Mouse (Mus musculus): ENCODE measurements around the gene Pex16. TPM values are rescaled to one million over a fixed set of nuclear protein-coding genes. Genes with fewer than 3 reads are reported as not detected.

Gene Pex16
- polyA plus RNA-seq, 1 experiment from 2014 or later, result 16.0 TPM

DNA sequence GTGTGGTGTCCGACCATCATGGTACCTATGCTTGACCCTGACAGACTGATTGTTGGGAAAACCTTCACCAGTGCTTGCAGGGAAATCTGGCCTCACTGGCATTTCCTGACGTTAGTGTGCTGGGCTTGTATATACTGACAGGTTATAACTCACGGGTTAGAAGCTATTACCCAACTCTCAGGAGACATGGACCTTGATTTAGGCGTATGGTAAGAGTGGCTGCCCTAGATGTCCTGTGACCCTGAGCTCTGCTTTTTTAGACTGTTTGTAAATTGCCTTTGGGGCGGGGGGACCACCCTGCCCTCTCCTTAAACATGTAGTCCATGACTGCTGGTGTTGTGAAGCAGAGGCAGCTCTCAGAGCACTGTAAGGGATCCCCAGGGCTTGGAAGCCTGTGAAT lies 23.8 kb upstream of the Pex16 start:
- H3K36me3 ChIP-seq, result peaks cover 56% of the 10 kb centered on the region
- no peak for ATAC-seq (ENCODE audit: insufficient number of reproducible peaks, low FRiP score)
- no peak overlapping the region for H3K9ac ChIP-seq
- no peak overlapping the region for H3K4me3 ChIP-seq
- WGBS, result 72% methylated on average over 5 of the region's 5 CpGs
- no peaks in the 10 kb centered on the region for H3K27me3 ChIP-seq (replicated peaks)
- no peak overlapping the region for H3K27ac ChIP-seq (ENCODE audit: poor library complexity, severe bottlenecking)
- H3K4me1 ChIP-seq (replicated peaks), result peaks cover 15% of the 10 kb centered on the region; the same call in 1 of the 2 replicates
- H3K4me2 ChIP-seq, result no peak overlapping the region
- no peaks in the 10 kb centered on the region for H3K9me3 ChIP-seq (replicated peaks)

- no peak overlapping the region for H3K4me2 ChIP-seq
- no peak overlapping the region for H3K9ac ChIP-seq
- peaks cover 15% of the 10 kb centered on the region; the same call in 1 of the 2 replicates for H3K4me1 ChIP-seq (replicated peaks)
- no peak overlapping the region for H3K4me3 ChIP-seq
- no peaks in the 10 kb centered on the region for H3K9me3 ChIP-seq (replicated peaks)
- H3K36me3 ChIP-seq, result peaks cover 61% of the 10 kb centered on the region
- no peaks in the 10 kb centered on the region for H3K27me3 ChIP-seq (replicated peaks)
- WGBS, result 71% methylated on average over 5 of the region's 5 CpGs
- no peak for ATAC-seq (ENCODE audit: insufficient number of reproducible peaks, low FRiP score)
- H3K27ac ChIP-seq (ENCODE audit: poor library complexity, severe bottlenecking), result no peak overlapping the region
Observed at GRCm38 (mm10) chr2:92353402-92353801, 21.1 kb upstream of the Pex16 start.

DNA sequence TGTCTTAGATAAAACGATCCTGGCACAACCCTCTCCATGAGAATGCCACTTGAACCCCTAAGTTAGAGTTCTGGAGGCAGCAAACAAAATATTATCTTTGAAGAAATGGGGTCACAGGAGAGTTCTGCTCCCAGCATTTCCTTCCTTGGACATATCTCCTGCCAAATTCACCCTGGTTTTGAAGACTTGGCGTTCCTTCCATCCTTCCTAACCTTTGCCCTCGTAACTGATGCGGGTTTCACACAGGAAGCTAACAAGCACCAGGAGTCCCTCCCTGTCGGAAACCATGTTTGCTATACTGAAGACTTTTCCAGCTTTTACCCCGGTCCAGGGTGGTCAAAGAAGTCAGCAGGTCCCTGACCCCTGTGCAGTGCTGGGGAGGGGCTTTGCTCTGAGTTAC lies 20.3 kb upstream of the Pex16 start:
- no peak for ATAC-seq (ENCODE audit: insufficient number of reproducible peaks, low FRiP score)
- Histone ChIP-seq H3K4me2 (no peak overlapping the region), H3K9ac (no peak overlapping the region), H3K4me3 (no peak overlapping the region), H3K9me3 (replicated peaks) (no peaks in the 10 kb centered on the region), H3K4me1 (replicated peaks) (peaks cover 14% of the 10 kb centered on the region), H3K27ac (ENCODE audit: poor library complexity, severe bottlenecking) (no peak overlapping the region), H3K27me3 (replicated peaks) (no peaks in the 10 kb centered on the region), H3K36me3 (peaks cover 68% of the 10 kb centered on the region)
- WGBS, result 67% methylated on average over 6 of the region's 6 CpGs

- ATAC-seq (ENCODE audit: insufficient number of reproducible peaks, low FRiP score), result no peak
- H3K27me3 ChIP-seq (replicated peaks), result no peaks in the 10 kb centered on the region
- peaks cover 9% of the 10 kb centered on the region; the same call in 1 of the 2 replicates for H3K4me1 ChIP-seq (replicated peaks)
- H3K9ac ChIP-seq, result no peak overlapping the region
- H3K4me2 ChIP-seq, result no peak overlapping the region
- H3K9me3 ChIP-seq (replicated peaks), result no peaks in the 10 kb centered on the region
- H3K36me3 ChIP-seq, result peaks cover 69% of the 10 kb centered on the region
- no peak overlapping the region for H3K27ac ChIP-seq (ENCODE audit: poor library complexity, severe bottlenecking)
- H3K4me3 ChIP-seq, result no peak overlapping the region
- WGBS, result 60% methylated on average over 2 of the region's 2 CpGs
Observed at GRCm38 (mm10) chr2:92359301-92359700, 15.2 kb upstream of the Pex16 start.

DNA sequence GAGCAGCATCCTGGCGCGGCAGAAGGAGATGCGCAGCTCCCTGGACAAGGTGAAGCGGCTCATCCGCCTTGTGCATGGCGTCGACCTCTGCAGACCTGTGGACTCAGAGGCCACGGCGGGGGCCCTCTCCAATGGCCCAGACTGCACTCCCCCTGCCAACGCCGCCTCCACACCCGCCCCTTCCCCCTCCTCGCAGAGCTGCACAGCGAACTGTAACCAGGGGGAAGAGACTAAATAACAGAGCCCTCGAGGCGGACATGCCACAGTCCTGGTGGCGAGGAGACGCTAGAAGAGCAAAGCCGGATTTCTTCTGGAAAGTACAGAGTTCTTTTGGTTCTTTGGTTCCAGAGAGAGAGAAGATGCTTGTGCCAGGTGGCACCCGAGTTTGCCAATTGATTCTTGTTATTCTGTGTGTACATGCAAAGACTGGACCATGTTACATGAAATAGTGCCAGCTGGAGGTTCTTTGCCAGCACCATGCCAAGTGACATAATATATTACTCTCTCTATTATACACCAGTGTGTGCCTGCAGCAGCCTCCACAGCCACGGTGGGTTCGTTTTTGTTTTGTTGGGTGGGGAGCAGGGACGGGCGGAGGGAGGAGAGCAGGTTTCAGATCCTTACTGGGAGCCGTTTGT lies 14.2 kb upstream of the Pex16 start:
- 80% methylated on average over 25 of the region's 25 CpGs for WGBS
- Histone ChIP-seq H3K4me2 (no peak overlapping the region), H3K4me1 (replicated peaks) (peaks cover 9% of the 10 kb centered on the region; the same call in 1 of the 2 replicates), H3K27me3 (replicated peaks) (no peaks in the 10 kb centered on the region), H3K9ac (no peak overlapping the region), H3K4me3 (no peak overlapping the region), H3K9me3 (replicated peaks) (no peaks in the 10 kb centered on the region), H3K36me3 (peaks cover 69% of the 10 kb centered on the region), H3K27ac (ENCODE audit: poor library complexity, severe bottlenecking) (no peak overlapping the region)
- no peak for ATAC-seq (ENCODE audit: insufficient number of reproducible peaks, low FRiP score)

- Histone ChIP-seq H3K27ac (ENCODE audit: poor library complexity, severe bottlenecking) (no peak overlapping the region), H3K4me3 (no peak overlapping the region), H3K27me3 (replicated peaks) (no peaks in the 10 kb centered on the region), H3K4me1 (replicated peaks) (peaks cover 9% of the 10 kb centered on the region; the same call in 1 of the 2 replicates), H3K9ac (no peak overlapping the region), H3K36me3 (peaks cover 65% of the 10 kb centered on the region), H3K4me2 (no peak overlapping the region), H3K9me3 (replicated peaks) (no peaks in the 10 kb centered on the region)
- no peak for ATAC-seq (ENCODE audit: insufficient number of reproducible peaks, low FRiP score)
- 40% methylated on average over 12 of the region's 12 CpGs for WGBS
Observed at GRCm38 (mm10) chr2:92360893-92361292, 13.6 kb upstream of the Pex16 start.

- Histone ChIP-seq H3K27ac (ENCODE audit: poor library complexity, severe bottlenecking) (no peak overlapping the region), H3K4me2 (no peak overlapping the region), H3K36me3 (peaks cover 59% of the 10 kb centered on the region), H3K9ac (no peak overlapping the region), H3K4me3 (no peak overlapping the region), H3K27me3 (replicated peaks) (0 out of 2 replicates have a peak, but pooled peaks cover 1% of the 10 kb centered on the region), H3K9me3 (replicated peaks) (no peaks in the 10 kb centered on the region), H3K4me1 (replicated peaks) (peaks cover 9% of the 10 kb centered on the region; the same call in 1 of the 2 replicates)
- 69% methylated on average over 8 of the region's 8 CpGs for WGBS
- ATAC-seq (ENCODE audit: insufficient number of reproducible peaks, low FRiP score), result no peak
Observed at GRCm38 (mm10) chr2:92361795-92362194, 12.7 kb upstream of the Pex16 start.

- Histone ChIP-seq H3K9me3 (replicated peaks) (no peaks in the 10 kb centered on the region), H3K27ac (ENCODE audit: poor library complexity, severe bottlenecking) (no peak overlapping the region), H3K27me3 (replicated peaks) (peaks cover 10% of the 10 kb centered on the region; the same call in 1 of the 2 replicates), H3K4me1 (replicated peaks) (peaks cover 14% of the 10 kb centered on the region; the same call in 1 of the 2 replicates), H3K9ac (no peak overlapping the region), H3K4me3 (no peak overlapping the region), H3K4me2 (no peak overlapping the region), H3K36me3 (peaks cover 50% of the 10 kb centered on the region)
- 86% methylated on average over 6 of the region's 6 CpGs for WGBS
- no peak for ATAC-seq (ENCODE audit: insufficient number of reproducible peaks, low FRiP score)
Observed at GRCm38 (mm10) chr2:92362571-92363228, 11.8 kb upstream of the Pex16 start.

DNA sequence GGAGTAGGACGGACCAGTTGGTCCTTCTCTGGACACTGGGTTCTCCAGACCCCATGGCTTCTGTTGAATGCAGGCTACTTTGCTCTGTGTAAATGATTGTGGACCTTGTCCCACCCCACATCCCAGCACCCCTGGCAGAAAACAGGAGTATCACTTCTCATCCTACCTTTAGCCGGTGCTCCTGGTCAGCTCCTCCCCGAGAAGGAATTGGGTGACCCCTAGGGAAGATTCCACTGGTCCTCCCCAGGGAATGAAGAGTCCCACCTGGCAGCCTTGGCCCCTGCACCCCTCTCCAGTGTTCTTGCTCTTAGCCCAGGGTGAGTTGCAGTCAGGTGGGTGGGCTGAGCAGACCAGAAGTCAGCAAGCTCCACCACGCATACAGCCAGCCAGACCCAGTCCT lies 10.4 kb upstream of the Pex16 start:
- no peak for ATAC-seq (ENCODE audit: insufficient number of reproducible peaks, low FRiP score)
- Histone ChIP-seq H3K27me3 (replicated peaks) (peaks cover 24% of the 10 kb centered on the region), H3K36me3 (peaks cover 38% of the 10 kb centered on the region), H3K4me3 (no peak overlapping the region), H3K4me2 (no peak overlapping the region), H3K9me3 (replicated peaks) (no peaks in the 10 kb centered on the region), H3K4me1 (replicated peaks) (peaks cover 11% of the 10 kb centered on the region; the same call in 1 of the 2 replicates), H3K9ac (no peak overlapping the region), H3K27ac (ENCODE audit: poor library complexity, severe bottlenecking) (no peak overlapping the region)
- WGBS, result 87% methylated on average over 4 of the region's 4 CpGs

DNA sequence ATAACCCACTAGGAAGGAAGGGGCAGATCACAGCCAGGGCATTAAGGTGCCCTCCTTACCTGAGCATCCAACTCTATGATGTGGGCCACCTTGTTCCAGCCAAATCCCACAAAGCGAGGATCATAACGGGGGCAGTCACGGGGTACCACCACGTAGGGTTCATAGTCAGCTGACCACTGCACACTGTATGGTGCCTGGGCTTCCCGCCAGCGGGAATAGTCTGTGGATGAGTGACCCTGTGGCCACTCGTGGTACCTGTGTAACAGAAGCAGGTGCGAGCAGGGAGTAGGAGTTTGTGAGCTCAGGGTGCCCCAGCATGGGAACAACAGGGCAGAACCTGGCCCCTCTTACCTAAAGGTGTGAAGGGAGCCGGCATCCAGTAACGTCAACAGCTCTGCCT lies 8.9 kb upstream of the Pex16 start:
- H3K4me3 ChIP-seq, result no peak overlapping the region
- ATAC-seq (ENCODE audit: insufficient number of reproducible peaks, low FRiP score), result no peak
- no peak overlapping the region for H3K4me2 ChIP-seq
- no peak overlapping the region for H3K27ac ChIP-seq (ENCODE audit: poor library complexity, severe bottlenecking)
- 84% methylated on average over 10 of the region's 10 CpGs for WGBS
- H3K36me3 ChIP-seq, result peaks cover 23% of the 10 kb centered on the region
- no peaks in the 10 kb centered on the region for H3K9me3 ChIP-seq (replicated peaks)
- peaks cover 11% of the 10 kb centered on the region for H3K4me1 ChIP-seq (replicated peaks)
- H3K9ac ChIP-seq, result no peak overlapping the region
- H3K27me3 ChIP-seq (replicated peaks), result peaks cover 39% of the 10 kb centered on the region

DNA sequence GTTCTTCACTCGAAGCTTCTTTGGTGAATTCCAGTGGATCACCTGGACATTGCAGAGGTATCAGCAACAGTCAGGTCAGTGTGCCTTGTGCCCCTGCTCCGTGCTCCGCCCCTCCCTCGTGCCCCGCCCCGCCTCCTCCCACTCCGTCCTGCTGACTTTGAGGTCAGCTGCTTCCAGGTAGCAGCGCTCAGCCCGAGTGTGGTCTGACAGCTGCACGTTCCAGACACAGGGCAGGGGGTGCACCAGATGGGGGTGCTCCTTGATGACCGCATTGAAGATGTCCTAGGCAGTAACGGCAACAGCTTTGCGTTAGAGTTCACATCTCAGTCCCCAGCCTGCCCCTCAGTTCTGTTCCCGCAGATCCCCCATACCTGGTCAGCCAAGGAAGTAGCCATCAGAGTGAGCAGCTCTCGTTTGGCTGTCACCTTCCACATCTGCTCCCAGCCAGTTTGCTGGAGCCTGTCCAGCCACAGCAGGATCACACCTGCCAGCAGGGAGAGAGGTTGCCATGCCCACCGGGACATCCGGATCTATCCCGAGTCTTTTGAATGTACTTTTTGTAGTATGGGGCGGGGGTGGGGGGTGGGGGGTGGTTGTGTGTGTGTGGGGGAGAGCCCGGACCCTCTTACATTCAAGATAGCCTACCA lies 7.0 kb upstream of the Pex16 start:
- no peak overlapping the region for H3K9ac ChIP-seq
- peaks cover 16% of the 10 kb centered on the region for H3K36me3 ChIP-seq
- WGBS, result 29% methylated on average over 20 of the region's 20 CpGs
- H3K9me3 ChIP-seq (replicated peaks), result no peaks in the 10 kb centered on the region
- H3K27ac ChIP-seq (ENCODE audit: poor library complexity, severe bottlenecking), result no peak overlapping the region
- no peak for ATAC-seq (ENCODE audit: insufficient number of reproducible peaks, low FRiP score)
- H3K4me1 ChIP-seq (replicated peaks), result peaks cover 26% of the 10 kb centered on the region
- no peak overlapping the region for H3K4me3 ChIP-seq
- H3K27me3 ChIP-seq (replicated peaks), result peaks cover 58% of the 10 kb centered on the region
- H3K4me2 ChIP-seq, result no peak overlapping the region
